Mouse (Mus musculus): ENCODE data around the gene Ppp1r14a.
A peak's percentile ranks its signal among the peaks of the same experiment; 100 is the strongest.

Gene Ppp1r14a

GRCm38 (mm10) chr7:29270445-29270844, 18.7 kb upstream of the Ppp1r14a start:
- peaks cover 77% of the 10 kb centered on the region for H3K4me1 ChIP-seq (replicated peaks; ENCODE audit: low read depth, low read length)
- H3K9me3 ChIP-seq (ENCODE audit: low read length): no peaks in the 10 kb centered on the region
- peaks cover 92% of the 10 kb centered on the region for H3K36me3 ChIP-seq (ENCODE audit: insufficient read depth, low read length)
- H3K4me3 ChIP-seq (replicated peaks; ENCODE audit: low read length): no peak overlapping the region
- H3K27me3 ChIP-seq (ENCODE audit: insufficient read depth, low read length): no peaks in the 10 kb centered on the region
- TF ChIP-seq POU5F1 (IDR thresholded peaks at IDR 0.05; ENCODE audit: borderline replicate concordance, low read length) (no peak), CTCF (conservative IDR thresholded peaks at IDR 0.05; ENCODE audit: low read length) (no peak), NANOG (IDR thresholded peaks at IDR 0.05; ENCODE audit: borderline replicate concordance, low read length) (no peak)

DNA sequence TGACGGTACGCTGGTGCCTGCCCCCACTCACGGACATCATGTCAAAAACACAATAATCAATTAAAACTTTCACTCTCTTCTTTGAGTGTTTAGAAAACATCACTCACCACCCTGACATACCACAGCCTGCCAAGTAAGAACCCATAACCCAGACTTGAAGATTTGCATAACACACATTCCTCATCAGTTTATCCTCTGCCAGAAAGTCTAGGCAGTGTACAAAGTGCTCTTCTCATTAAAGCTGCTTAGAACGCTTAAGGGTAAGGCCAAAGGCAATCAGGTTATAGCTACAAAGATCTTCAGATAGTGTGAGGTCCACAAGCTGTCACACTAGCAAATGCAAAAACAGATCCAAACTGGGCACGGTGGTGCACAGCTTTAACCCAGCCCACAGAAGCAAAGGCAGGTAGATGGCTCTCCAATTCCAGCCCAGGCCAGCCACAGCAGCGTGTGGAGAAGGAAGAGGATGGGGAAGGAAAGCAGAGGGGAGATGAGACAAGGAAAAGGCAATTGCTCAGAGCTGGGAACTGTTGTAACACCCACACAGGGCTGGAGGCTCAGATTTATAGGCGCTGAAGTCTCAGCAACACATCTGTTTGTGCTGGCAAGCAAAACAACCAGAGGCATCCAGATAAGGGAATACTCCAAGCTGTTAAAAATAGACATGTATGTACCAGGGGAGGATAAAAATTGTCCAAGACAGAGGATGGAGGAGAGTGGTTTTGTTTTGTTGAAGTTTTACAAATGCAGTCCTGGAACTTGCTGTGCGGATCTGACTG, 17.2 kb upstream of the Ppp1r14a start:
- H3K36me3 ChIP-seq (ENCODE audit: insufficient read depth, low read length): peaks cover 94% of the 10 kb centered on the region

DNA sequence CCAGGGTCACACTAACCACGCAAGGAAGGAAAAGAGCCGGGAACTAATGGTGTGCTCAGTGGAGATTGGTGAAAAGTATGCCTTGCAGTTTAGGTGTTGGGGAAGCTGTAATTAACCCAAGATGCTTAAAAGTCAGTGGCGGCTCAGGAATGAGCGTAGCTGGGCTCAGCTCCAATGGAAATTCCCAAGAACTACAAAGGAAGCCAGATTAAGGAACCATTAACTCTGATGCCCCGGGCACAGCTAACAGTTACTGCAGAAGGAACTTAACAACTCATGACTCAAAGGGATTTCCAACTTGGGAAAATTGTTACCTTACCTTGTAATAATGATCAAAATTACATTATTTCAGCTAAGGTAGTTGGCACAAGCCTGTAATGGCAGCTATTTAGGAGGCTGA, 12.4 kb upstream of the Ppp1r14a start:
- H3K27me3 ChIP-seq (ENCODE audit: insufficient read depth, low read length): no peaks in the 10 kb centered on the region
- peaks cover 83% of the 10 kb centered on the region for H3K4me1 ChIP-seq (replicated peaks; ENCODE audit: low read depth, low read length)
- H3K36me3 ChIP-seq (ENCODE audit: insufficient read depth, low read length): peaks cover 75% of the 10 kb centered on the region
- no peak for TF ChIP-seq NANOG (IDR thresholded peaks at IDR 0.05; ENCODE audit: borderline replicate concordance, low read length)
- no peak for TF ChIP-seq CTCF (conservative IDR thresholded peaks at IDR 0.05; ENCODE audit: low read length)
- no peak for TF ChIP-seq POU5F1 (IDR thresholded peaks at IDR 0.05; ENCODE audit: borderline replicate concordance, low read length)
- H3K9me3 ChIP-seq (ENCODE audit: low read length): no peaks in the 10 kb centered on the region
- H3K4me3 ChIP-seq (replicated peaks; ENCODE audit: low read length): no peak overlapping the region

More for the DNA sequence above, 17.2 kb upstream of the Ppp1r14a start:
- TF ChIP-seq NANOG (IDR thresholded peaks at IDR 0.05; ENCODE audit: borderline replicate concordance, low read length) (no peak), POU5F1 (IDR thresholded peaks at IDR 0.05; ENCODE audit: borderline replicate concordance, low read length) (no peak), CTCF (conservative IDR thresholded peaks at IDR 0.05; ENCODE audit: low read length) (no peak)
- no peaks in the 10 kb centered on the region for H3K27me3 ChIP-seq (ENCODE audit: insufficient read depth, low read length)
- H3K9me3 ChIP-seq (ENCODE audit: low read length): no peaks in the 10 kb centered on the region
- no peak overlapping the region for H3K4me3 ChIP-seq (replicated peaks; ENCODE audit: low read length)
- H3K4me1 ChIP-seq (replicated peaks; ENCODE audit: low read depth, low read length): peaks cover 78% of the 10 kb centered on the region

DNA sequence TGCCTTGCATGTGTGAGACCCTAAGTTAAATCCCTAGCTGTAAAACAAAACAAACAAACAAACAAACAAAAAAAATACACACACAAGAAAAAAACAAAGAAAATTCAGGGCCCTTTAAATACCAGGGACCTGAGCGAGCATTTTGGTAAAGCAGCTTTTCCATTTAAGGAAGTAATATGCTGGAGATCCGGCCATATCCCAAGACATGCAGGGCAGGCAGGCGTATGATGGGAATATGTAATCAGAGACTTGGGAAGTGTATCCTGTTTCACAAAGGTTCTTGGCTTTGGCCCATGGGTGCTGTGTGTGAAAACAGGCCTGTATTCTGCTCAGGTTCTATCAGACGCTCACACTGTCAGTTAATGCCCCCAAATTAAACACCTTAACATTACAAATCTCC, 11.6 kb upstream of the Ppp1r14a start:
- H3K36me3 ChIP-seq (ENCODE audit: insufficient read depth, low read length): peaks cover 67% of the 10 kb centered on the region
- H3K9me3 ChIP-seq (ENCODE audit: low read length): no peaks in the 10 kb centered on the region
- peaks cover 82% of the 10 kb centered on the region for H3K4me1 ChIP-seq (replicated peaks; ENCODE audit: low read depth, low read length)
- H3K27me3 ChIP-seq (ENCODE audit: insufficient read depth, low read length): no peaks in the 10 kb centered on the region; the same call in 1 of the 2 replicates
- TF ChIP-seq NANOG (IDR thresholded peaks at IDR 0.05; ENCODE audit: borderline replicate concordance, low read length) (no peak), POU5F1 (IDR thresholded peaks at IDR 0.05; ENCODE audit: borderline replicate concordance, low read length) (no peak), CTCF (conservative IDR thresholded peaks at IDR 0.05; ENCODE audit: low read length) (no peak)
- no peak overlapping the region for H3K4me3 ChIP-seq (replicated peaks; ENCODE audit: low read length)

- Histone ChIP-seq H3K4me1 (replicated peaks; ENCODE audit: low read depth, low read length) (peaks cover 67% of the 10 kb centered on the region), H3K4me3 (replicated peaks; ENCODE audit: low read length) (peak overlapping the region; percentile 92; the same call in 1 of the 2 replicates), H3K27me3 (ENCODE audit: insufficient read depth, low read length) (no peaks in the 10 kb centered on the region; the same call in 1 of the 2 replicates), H3K36me3 (ENCODE audit: insufficient read depth, low read length) (peaks cover 50% of the 10 kb centered on the region), H3K9me3 (ENCODE audit: low read length) (no peaks in the 10 kb centered on the region)
- TF ChIP-seq POU5F1 (IDR thresholded peaks at IDR 0.05; ENCODE audit: borderline replicate concordance, low read length) (no peak), CTCF (conservative IDR thresholded peaks at IDR 0.05; ENCODE audit: low read length) (no peak), NANOG (IDR thresholded peaks at IDR 0.05; ENCODE audit: borderline replicate concordance, low read length) (no peak)
These were observed 9.8 kb upstream of the Ppp1r14a start for GRCm38 (mm10) chr7:29279261-29279660.

DNA sequence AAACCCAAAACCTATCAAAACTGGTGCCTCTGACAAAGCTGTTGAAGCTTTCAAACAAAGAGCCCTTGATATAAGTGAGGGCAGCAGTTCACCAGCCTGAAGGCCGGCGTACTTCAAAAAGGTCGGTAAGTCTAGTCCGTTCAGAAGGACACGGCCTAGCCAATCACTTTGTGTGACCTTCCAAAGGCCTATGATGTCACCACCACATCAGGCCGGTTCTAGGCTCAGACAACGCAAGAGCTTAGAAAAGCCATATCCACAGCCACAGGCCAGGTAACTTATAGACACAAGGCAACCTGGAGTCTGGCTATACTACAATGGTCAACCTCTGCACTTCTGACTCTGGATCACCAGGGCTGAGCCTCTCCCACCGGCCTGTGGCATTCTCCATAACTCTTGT, 9.2 kb upstream of the Ppp1r14a start:
- no peak for TF ChIP-seq NANOG (IDR thresholded peaks at IDR 0.05; ENCODE audit: borderline replicate concordance, low read length)
- TF ChIP-seq CTCF (conservative IDR thresholded peaks at IDR 0.05; ENCODE audit: low read length): no peak
- no peak for TF ChIP-seq POU5F1 (IDR thresholded peaks at IDR 0.05; ENCODE audit: borderline replicate concordance, low read length)
- Histone ChIP-seq H3K4me3 (replicated peaks; ENCODE audit: low read length) (peak overlapping the region; percentile 92), H3K4me1 (replicated peaks; ENCODE audit: low read depth, low read length) (peaks cover 70% of the 10 kb centered on the region), H3K9me3 (ENCODE audit: low read length) (no peaks in the 10 kb centered on the region), H3K36me3 (ENCODE audit: insufficient read depth, low read length) (peaks cover 43% of the 10 kb centered on the region), H3K27me3 (ENCODE audit: insufficient read depth, low read length) (peaks cover 3% of the 10 kb centered on the region; the same call in 1 of the 2 replicates)

DNA sequence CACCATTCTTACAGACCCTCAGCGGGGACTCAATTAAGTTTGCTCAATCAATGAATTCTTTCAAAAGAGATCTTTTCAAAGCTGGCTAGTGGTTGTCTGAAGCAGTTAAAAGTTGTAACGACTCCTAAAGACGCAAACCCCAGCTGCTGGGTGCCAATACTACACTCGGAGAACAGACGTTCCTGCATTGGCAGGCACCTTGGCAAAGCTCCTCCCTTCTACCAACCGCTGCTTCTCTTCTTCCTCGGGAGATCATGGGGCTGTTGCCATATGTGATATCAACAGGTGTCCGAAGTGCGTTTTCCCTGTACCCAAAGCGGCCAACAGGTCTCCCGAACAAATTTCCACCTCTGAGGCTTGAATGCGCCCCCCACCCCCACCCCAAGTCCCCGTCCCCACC, 8.3 kb upstream of the Ppp1r14a start:
- Histone ChIP-seq H3K4me1 (replicated peaks; ENCODE audit: low read depth, low read length) (peaks cover 73% of the 10 kb centered on the region), H3K9me3 (ENCODE audit: low read length) (no peaks in the 10 kb centered on the region), H3K4me3 (replicated peaks; ENCODE audit: low read length) (peak overlapping the region; percentile 92), H3K36me3 (ENCODE audit: insufficient read depth, low read length) (peaks cover 37% of the 10 kb centered on the region), H3K27me3 (ENCODE audit: insufficient read depth, low read length) (peaks cover 7% of the 10 kb centered on the region; the same call in 1 of the 2 replicates)
- TF ChIP-seq CTCF (conservative IDR thresholded peaks at IDR 0.05; ENCODE audit: low read length): no peak
- no peak for TF ChIP-seq NANOG (IDR thresholded peaks at IDR 0.05; ENCODE audit: borderline replicate concordance, low read length)
- TF ChIP-seq POU5F1 (IDR thresholded peaks at IDR 0.05; ENCODE audit: borderline replicate concordance, low read length): no peak

DNA sequence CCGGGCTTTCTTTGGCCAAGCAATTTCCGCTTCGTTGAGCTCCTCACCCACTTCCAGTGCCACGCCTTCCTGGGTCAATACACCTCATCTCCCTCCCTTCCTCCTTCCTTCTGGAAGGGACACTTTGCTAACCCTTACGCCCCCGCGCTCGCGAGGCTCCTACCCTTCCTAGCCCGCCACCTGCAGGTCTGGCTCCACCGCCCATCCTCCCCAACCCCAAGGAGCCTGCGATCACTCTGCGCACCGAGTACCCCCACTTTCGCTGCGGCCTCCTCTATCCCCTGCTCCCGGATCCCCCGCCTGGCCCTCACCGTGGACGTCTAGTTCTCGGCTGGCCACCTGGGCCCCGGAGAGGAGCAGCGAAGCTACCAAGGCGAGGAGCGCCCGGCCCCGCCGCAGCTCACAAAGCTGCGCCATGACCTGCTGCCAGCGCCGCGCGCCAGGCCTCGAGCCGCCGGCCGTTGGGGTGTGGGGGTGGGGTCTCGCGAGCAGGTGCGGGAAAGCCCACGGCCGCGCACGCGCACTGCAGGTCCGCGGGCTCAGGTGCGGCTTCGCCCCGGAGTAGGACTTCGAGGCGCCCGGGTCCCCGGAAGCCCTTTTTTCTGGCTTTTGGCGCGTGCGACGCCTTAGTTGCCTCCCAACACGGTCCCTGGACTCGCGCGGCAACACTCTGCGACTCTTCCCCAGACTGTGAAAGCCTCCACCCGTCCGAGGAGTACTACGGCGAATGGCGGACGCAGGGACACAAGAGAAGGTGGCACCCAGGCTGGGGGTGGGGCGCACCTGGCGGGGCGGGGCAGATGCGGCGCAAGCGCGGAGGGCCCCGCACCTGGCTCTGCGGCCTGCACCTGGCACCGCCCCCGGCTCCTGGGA, 7.7 kb upstream of the Ppp1r14a start, which contains the start of gene Spint2:
Spint2 (minus strand) TSS at position 712 of the 873 bp plus-strand sequence.
- peak within 1 kb of the TSS; percentile 92 for H3K4me3 ChIP-seq (replicated peaks; ENCODE audit: low read length)
- H3K9me3 ChIP-seq (ENCODE audit: low read length): no peaks in the 10 kb centered on the region
- peaks cover 7% of the 10 kb centered on the region; the same call in 1 of the 2 replicates for H3K27me3 ChIP-seq (ENCODE audit: insufficient read depth, low read length)
- peaks cover 67% of the 10 kb centered on the region for H3K4me1 ChIP-seq (replicated peaks; ENCODE audit: low read depth, low read length)
- no peak for TF ChIP-seq CTCF (conservative IDR thresholded peaks at IDR 0.05; ENCODE audit: low read length)
- no peak for TF ChIP-seq NANOG (IDR thresholded peaks at IDR 0.05; ENCODE audit: borderline replicate concordance, low read length)
- TF ChIP-seq POU5F1 (IDR thresholded peaks at IDR 0.05; ENCODE audit: borderline replicate concordance, low read length): no peak
- peaks cover 31% of the 10 kb centered on the region for H3K36me3 ChIP-seq (ENCODE audit: insufficient read depth, low read length)

Data from E14TG2a.4 (cell line).